Mouse (Mus musculus) embryonic fibroblast, embryonic 13.5 days (primary cell): ENCODE results near the gene Dip2b.

Experiments used
- CTCF ChIP-seq: IDR thresholded peaks from 2 replicates; pipeline ENCODE4 v1.5.1; 2011; ENCODE audit warnings: mild to moderate bottlenecking, control low read depth, low read length, moderate library complexity, borderline replicate concordance; ENCODE audit not compliant: insufficient read depth
- POLR2A ChIP-seq: IDR thresholded peaks from 2 replicates; pipeline ENCODE4 v1.6.1; 2011; ENCODE audit warnings: low read depth, mild to moderate bottlenecking, control low read depth, low read length, moderate library complexity

DNA sequence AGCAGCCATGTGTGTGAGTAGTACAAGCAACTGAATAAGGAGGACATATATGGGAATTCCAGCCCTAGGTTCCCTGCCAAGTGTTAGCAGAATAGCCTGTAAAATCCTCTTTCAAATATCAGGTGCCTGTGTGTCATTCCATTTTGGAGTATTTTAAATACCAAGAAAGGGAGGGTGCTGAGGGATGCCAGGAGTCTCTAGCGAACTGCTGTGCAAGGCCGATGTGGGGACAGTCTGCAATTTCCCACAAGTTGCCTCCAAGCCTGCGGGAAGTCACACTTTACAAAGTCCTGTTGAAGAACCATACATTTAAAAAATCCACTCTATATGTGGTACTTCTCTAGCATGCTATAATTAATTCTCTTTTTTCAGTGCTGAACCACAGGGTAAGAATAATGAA lies 77.0 kb downstream of the Dip2b start:
- TF ChIP-seq CTCF (no peak), POLR2A (no peak)
